Mouse (Mus musculus): ENCODE measurements around the gene Ugt2b5.
"Not testable (repeated sequence)": the region's sequence is repeated elsewhere in the genome, so short reads cannot be mapped to it uniquely, and the experiment has no call there.

Ugt2b5 gene

DNA sequence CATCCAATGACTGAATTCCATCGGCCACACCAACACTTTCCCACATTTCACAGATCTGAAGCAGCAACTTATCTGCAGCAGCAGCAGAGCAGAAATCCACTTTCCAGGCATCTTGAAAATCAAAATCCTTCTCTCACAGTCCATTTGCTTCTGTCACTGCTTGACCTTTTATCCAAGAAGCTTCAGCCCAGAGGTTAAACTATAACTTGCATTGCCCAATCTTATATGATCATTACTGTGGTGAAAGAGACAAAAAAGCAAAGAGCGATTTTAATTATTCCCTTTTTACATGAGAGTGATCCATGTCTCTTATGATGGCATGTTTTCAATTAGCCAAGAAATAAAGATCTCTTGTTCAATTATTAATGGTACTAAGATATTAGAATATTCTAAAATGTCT is at the start of gene Ugt2b5:
Gene Ugt2b5 (minus strand): TSS at position 123 of the 400 bp plus-strand sequence.
- DNase-seq = not testable (repeated sequence)

DNA sequence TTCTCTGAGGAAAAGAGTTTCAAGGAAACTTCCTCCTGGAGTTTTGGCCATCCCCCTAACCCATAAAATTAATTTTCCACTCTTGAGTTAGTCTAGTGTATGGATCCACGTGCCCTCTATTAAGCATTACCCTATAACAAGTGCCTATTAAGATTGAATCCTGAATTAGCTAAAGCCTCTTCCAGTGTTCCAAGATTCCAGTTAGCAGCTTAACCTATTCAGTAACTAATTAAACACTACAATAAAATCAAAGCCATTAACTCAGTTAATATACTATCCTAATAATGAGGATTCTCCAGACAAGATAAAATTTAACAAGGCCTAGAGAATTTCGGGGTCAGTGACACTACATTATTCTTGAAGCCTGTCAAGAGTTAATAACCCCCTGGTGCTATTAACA is 35.7 kb upstream of the Ugt2b5 start:
- DNase-seq = not testable (repeated sequence)

DNA sequence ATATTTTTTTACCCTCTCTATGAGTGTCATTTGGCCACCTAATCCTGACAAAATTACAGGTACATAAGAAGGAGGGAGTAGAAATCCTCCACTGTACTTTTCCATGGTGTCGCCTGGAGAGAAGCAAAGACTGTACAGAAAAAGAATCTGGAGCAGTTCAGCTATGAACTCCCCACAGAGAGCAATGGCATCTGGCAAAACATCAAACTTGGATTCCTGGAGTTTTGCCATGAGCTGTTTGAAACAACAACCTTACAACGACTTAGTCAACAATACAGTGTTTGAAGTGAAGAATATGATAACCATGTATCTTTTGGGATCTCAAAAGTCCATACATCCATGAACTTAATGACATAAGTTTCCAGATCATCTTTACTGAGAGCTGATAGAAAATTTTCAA is 34.6 kb upstream of the Ugt2b5 start:
- DNase-seq = no peak

DNA sequence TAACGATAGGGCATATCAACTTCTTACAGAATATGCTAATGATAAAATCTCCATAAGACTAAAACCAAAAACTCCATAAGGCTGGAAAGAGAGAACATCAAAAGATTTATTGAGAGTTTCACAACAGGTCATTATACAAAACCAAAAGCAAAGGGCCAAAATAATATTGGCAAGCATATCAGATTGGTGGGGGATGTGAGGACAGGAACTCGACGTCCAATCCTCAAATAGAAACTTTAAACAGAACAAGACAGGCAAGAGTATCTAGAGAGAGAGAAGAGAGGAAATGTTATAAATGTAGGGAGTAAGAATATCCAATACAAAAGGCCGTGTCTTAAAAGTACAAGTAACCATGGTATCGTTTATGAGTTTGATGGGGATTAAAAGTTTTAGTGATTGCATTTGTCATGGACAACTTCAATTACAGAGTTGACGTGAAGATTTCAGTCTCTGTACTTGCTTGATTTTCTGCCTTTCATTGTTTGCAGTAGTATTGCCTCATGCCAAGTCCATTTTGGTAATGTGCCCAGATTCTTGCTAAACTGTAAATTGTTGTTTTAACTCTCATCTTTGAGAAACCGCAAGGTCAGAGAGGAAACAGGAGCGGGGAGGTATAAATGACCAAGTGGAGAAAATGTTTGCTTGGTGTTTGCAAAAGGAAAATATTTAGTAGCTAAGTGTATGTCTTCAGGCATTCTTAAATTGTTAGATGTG is 7.8 kb upstream of the Ugt2b5 start:
- no peak for DNase-seq

DNA sequence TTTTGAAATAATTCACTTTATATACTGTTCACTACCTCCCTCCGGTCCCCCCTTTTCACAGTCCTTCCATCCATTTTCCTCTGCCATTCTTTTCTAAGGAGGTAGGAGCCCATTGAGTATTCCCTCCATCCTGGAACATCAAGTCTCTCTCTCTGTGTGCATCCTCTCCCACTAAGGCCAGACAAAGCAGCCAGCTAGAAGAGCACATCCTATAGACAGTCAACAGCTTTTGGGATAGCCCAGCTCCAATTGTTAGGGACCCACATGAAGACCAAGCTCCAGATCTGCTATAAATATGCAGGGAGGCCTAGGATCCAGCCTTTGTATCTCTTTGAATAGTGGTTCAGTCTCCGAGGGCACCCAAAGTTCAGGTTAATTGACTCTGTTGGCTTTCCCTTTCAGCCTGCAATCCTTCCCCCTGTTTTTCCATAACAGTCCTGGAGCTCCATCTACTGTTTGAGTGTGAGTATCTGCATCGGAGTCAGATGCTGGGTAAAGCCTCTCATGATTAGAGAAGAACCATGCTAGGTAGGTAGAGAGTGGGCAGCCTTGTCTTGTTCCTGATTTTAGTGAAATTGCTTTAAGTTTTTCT is 2.8 kb upstream of the Ugt2b5 start:
- DNase-seq = no peak

DNA sequence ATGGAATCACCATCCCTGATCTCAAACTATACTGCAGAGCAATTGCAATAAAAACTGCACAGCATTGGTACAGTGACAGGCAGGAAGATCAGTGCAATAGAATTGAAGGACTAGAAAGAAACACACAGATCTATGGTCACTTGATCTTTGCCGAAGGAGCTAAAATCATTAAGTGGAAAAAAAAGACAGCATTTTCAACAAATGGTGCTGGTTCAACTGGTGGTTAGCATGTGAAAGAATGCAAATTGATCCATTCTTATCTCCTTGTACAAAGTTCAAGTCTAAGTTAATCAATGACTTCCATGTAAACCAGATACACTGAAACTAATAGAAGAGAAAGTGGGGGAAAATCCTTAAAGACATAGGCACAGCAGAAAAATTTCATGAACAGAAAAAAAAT is 36.4 kb downstream of the Ugt2b5 start:
- DNase-seq = not testable (repeated sequence)

DNA sequence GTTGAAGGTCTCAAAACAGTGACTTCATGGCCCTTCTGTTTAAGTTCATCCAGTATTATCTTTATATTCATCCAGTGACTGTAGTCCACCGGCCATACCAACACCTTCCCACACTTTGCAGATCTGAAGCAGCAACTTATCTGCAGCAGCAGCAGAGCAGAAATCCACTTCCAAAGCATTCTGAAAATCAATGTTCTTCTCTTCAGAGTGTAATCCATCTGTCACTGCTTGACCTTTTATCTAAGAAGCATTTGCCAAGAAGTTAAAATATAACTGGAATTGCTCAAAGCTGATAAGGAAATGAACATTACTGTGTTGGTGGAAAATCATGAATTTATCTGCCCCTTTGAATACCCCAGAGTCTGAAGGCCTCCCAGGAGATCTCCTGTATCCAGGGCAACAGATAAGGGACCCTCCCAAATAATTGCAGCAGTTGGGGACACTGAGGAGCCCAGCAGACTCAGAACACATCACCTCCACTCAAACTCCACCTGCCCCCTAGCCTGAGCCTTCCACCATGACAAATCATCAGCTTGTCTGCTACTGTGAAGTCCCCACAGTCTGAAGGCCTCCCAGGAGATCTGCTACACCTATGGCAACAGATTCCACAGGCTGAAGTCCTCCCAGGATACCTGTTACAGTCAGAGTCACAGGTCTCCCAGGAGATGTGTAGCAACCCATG is 47.6 kb downstream of the Ugt2b5 start, which contains the start of gene Ugt2b36:
Gene Ugt2b36 (minus strand): TSS at position 210 of the 682 bp plus-strand sequence.
- DNase-seq = no peak

DNA sequence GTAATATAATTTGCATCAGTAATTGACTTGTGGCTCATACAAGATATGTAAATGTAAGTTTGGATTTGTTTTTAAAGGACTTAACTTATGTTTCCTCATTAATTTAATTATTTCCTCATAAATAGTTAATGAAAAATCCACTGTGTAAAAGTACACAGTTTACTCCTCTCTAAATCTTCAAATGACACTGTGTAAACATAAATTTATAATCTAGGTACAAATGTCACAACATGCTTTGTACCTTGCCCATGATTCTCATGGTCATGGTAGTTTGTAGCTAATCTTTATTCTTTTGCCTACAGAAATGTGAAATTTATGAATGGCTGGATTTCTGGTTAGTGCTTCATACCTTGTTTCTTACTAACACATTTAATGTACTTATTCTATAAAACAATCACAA is 49.0 kb downstream of the Ugt2b5 start:
- no peak for DNase-seq

DNA sequence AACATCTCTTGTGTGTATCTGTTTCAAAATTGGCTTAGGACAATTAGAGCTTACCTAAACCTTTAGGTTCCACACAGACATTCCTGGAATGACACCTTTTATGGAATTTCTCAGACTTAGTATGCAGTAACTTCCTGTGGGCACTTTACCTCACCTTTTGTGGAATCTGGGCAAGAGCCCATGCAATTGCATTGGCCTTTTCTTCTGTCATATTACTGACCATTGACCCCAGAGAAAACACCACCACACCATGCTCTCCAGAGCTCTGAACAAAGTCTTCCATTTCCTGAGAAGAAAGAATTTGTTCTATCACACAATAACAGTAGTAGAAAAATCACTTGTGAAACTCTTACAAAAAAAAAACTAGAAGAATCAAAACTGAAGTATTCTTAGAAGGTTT is 50.9 kb downstream of the Ugt2b5 start:
- DNase-seq = no peak

DNA sequence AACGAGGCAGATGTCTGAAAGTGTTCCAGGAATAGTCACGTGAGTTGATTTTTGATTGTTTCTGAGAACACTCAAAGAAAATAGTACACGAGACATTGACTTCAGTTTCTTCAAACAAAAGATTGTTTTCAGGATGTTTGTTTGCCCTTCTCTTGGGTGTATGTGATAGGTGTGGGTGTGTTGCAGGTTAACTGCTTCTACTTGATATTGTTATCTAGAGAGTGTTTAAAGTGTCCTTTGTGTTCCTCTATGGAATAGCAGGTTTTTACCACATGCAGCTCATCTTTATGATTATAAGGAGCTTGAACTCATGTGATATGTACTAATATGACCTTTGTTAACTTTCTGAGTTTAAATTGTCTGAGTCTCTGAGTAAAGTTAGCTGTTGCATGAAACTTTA is 53.8 kb downstream of the Ugt2b5 start:
- DNase-seq = no peak
